Mouse (Mus musculus) telencephalon, adult 2 months (tissue): ENCODE results near the gene Allc.

ENCODE experiments used
- DNase-seq: peaks from one replicate; pipeline ENCODE4 v3.0.0-alpha.2; 2011; ENCODE audit warnings: low read depth, low spot score

Allc gene

DNA sequence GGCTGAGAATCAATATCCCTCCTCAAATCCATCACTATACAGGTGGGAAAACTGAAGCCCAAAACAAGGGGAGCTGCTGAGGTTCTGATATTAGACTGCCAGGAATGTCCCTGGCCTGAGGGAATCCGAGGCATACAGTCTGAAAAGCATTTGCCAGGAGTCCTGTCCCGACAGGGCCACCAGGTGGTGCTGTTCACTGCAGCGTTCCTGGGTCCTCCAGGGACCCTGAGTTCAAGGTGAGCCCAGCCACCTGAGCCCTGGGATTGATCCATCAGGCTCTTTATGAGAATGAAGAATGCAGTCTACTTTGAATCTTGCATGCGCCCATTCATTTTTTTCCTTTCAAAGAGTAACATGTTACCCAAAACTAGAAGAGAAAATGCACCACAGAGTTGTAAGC is 3.2 kb downstream of the Allc start:
- DNase-seq, result no peak

DNA sequence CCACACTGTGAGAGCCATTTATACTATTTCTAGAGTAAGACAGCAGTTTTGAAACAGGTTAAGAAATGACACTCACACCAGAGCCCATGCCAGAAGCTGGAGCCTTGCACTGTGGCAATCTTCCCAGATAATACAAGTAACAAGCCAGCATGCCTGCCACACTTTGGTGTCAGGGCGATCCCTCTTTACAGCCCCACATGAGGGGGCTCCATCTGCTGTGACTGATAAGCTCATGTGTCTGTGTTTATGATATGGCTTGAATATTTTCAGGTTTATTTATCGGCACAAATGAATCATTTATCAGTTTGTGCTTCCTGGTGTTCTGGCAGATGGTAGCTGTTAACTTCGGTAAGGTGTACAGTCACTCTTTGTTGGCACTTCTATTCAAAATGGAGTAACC is 4.2 kb downstream of the Allc start:
- no peak for DNase-seq

DNA sequence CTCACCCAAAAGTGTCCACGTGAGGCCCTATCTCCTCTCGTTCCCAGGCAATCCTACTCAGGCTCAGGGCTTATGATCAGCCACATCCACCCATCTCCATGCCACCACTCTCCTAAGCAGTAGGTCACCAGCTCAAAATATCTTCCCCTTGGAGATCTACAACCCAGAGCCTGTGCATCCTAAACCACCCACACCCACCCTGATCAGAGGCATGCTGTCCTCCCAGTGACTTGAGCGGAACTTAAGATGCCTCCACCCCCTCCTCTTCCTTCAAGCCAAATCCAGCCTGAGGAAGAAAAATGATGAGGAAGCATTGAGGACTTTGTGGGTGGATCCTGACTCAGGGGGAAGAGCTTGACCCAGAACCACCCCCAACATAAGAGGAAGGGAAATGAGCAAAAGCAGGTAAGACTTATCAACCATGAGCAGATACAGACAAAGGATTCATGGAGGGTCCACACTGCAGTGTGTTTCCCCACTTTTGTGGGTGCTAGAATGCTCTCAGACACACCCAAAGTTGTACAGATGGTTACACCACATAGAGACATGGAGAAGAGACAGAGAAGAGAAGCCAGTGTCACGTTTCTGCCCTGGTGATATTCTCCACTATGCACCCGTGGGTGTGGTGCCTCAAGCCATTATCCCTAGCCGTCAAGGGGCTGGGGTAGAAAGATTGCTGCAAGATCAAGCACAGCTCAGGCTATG is 6.8 kb downstream of the Allc start:
- DNase-seq, result no peak

DNA sequence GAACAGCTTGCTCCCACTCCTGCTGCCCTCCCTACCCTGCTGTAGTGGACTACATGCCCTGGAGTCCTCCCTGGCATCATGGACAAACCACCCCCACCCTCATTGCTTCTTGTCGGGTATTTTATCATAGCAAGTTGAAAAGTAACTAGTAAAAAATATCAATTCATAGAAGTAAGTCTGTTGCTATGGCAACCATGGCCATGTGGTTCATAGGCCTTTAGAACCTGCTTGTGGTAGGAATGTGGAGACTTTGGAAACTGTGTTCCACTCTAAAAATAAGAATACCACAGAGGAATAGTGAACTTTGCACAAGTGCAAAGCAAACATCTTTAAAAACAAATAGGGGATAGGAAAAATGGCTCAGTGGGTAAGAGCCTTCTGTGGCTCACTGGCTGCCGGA is 10.1 kb downstream of the Allc start:
- no peak for DNase-seq

DNA sequence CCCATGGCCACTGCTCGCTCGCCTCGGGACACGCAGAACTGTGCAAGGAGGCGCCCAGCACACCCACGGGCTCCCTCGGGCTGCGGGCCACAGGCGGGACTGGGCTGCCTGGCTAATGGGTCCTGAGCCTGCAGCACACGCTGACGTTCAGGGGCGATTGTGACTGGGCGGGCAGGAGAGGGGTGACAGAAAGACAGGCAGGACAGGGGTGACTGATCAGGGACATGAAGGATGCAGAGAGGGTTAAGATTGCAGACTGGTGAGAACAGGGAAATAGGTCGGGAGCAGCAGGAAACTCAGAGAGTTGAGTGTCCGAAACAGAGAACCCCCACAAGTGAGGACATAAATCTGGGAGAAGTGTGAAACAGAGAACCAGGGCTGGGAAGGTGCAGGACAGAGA is 30.0 kb downstream of the Allc start, which contains the start of gene Dcdc2c:
Gene Dcdc2c (minus strand): TSS at position 101 of the 400 bp plus-strand sequence.
- no peak for DNase-seq

DNA sequence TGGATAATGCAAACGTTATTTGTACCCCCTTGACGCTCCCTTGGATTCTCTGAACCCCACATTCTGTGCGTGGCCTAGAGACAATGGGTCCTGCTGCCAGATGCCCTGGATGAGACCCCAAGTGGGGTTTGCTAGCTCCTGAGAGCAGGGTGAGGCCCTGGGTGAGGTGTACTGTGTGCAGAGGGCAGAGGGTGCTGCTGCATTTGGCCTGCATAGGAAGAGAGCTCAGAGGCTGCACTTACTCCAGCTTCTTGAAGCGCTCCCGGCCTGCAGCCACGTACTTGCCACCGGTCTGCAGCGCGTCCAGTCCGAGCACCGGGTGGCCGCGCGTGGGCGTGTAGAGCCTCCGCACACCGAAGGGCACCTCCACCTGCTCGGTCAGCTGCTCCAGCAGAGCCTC is 30.5 kb downstream of the Allc start:
- DNase-seq, result no peak

DNA sequence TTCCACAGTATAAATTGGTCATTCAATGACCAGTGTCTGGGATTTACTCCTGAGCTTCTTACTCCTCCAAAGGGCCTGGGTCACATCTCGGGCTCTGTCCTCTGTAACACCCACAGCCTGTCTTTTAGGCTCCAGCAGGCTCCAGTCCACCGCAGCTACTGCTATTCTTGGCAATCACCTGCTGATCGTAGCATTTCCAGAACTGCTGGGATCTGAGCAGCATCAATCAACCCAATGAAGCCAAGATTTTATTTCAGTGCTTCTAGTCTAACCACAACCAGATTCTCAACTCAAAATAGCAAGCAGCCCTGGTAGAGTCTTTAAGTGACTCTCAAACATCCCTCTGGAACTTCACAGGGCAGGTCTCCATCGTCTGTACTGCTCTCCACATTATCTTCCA is 33.4 kb downstream of the Allc start:
- DNase-seq, result peak; percentile 9

DNA sequence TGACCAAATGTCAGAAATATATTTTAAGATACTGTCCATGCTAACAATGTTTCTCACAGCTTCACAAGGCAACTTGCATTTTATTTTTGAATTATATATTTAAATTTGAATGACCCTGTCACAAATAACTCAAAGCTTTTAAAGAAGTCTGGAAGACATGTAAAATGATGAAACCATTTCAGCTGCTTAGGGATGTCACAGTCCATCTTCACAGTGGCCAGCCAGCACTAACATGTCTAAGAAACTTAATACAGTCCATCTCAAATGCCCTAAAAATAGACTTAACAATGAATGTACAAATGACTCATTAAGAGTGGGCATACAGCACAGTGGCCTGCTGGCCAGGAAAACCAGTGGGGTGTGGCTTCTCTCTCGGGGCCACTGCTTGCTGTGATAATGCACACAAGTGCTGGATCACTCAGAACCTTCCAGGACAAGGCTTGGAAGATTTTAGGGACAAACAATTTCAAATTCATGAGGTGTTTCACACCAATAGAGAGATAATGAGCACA is 68.0 kb downstream of the Allc start:
- no peak for DNase-seq

DNA sequence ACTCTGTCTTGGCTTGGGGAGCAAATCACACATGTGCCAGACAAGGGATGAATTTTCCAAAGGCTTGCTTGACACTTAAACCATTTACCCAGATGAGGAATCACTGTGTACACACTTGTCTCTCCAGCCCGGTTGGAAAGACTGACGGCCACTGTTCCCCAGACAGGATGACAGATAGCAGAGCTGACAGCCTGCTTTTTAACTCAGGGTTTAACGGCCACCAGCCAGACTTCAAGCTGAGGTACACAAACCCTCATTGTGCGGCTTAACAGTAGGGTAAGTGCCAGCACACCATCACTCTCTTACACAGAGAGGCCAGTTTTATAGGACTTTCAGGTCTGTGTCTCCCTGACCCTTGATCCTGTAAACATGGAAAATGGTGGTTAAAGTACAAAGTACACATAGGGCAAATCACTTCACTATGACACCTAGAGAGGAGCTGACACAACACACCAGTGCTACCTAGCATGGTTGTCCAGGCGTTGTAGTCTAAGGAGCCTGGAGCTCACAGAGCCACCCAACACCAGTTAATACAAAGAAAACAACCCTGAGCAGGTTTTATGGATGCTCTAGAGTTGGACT is 72.5 kb downstream of the Allc start:
- DNase-seq, result no peak
